Mouse (Mus musculus) limb, embryonic 11.5 days (tissue): ENCODE results near the gene Iqsec3. TPM values are rescaled to one million over a fixed set of nuclear protein-coding genes. Genes with fewer than 3 reads are reported as not detected.
A peak's percentile ranks its signal among the peaks of the same experiment; 100 is the strongest.

Experiments
- ATAC-seq: fragments of 200-750 bp; cut with Nextera tagmentation; 2 replicates; pipeline ENCODE4 v1.8.0; 2017; ENCODE audit warnings: low read depth; ENCODE audit not compliant: insufficient number of reproducible peaks, low FRiP score, low TSS enrichment
- DNase-seq: peaks from one replicate; pipeline ENCODE4 v3.0.0-alpha.2; 2015; ENCODE audit warnings: low spot score
- H3K27ac ChIP-seq: fragments of 300-500 bp; sonication (generic); replicated peaks from 2 replicates; pipeline ENCODE4 v1.5.1; 2014; ENCODE audit warnings: low read depth, mild to moderate bottlenecking, low read length
- H3K27me3 ChIP-seq: fragments of 300-500 bp; sonication (generic); 2 replicates; pipeline ENCODE4 v1.6.1; 2014; ENCODE audit warnings: mild to moderate bottlenecking, low read length, mixed read lengths; ENCODE audit not compliant: control insufficient read depth, insufficient read depth
- H3K36me3 ChIP-seq: fragments of 300-500 bp; sonication (generic); 2 replicates; pipeline ENCODE4 v1.6.1; 2014; ENCODE audit warnings: mild to moderate bottlenecking, low read length, moderate library complexity, mixed read lengths; ENCODE audit not compliant: control insufficient read depth, insufficient read depth
- H3K4me1 ChIP-seq: fragments of 300-500 bp; sonication (generic); 2 replicates; pipeline ENCODE4 v1.6.1; 2014; ENCODE audit warnings: low read length, mixed read lengths; ENCODE audit not compliant: control insufficient read depth, insufficient read depth
- H3K4me2 ChIP-seq: fragments of 300-500 bp; sonication (generic); 2 replicates; pipeline ENCODE4 v1.6.1; 2014; ENCODE audit warnings: low read depth, mild to moderate bottlenecking, moderate library complexity; ENCODE audit not compliant: severe bottlenecking
- H3K4me3 ChIP-seq: fragments of 300-500 bp; sonication (generic); 2 replicates; pipeline ENCODE4 v1.5.1; 2014; ENCODE audit warnings: low read depth, low read length
- H3K9ac ChIP-seq: fragments of 300-500 bp; sonication (generic); 2 replicates; pipeline ENCODE4 v1.6.1; 2014; ENCODE audit warnings: mild to moderate bottlenecking, low read length
- H3K9me3 ChIP-seq: fragments of 300-500 bp; sonication (generic); 2 replicates; pipeline ENCODE4 v1.6.1; 2016; ENCODE audit warnings: low read length; ENCODE audit not compliant: control insufficient read depth
- WGBS: fragments of 180-500 bp; shearing (Covaris S2); extraction: QIAGEN DNeasy Blood & Tissue Kit; methylation state at CpG from one replicate; pipeline ENCODE4 v1.1.7; 2014; 5-methylcytosine and 5-hydroxymethylcytosine counted together
- polyA plus RNA-seq: library from polyadenylated mRNA; unstranded; fragments of >200 nt; fragmentation: Nextera tagmentation; extraction: Ambion mirVana; gene quantifications from 2 replicates; pipeline ENCODE4 v1.2.1, GENCODE M21; 2014

The Iqsec3 gene
- polyA plus RNA-seq, 1 experiment from 2014 or later = 0.07 TPM

DNA sequence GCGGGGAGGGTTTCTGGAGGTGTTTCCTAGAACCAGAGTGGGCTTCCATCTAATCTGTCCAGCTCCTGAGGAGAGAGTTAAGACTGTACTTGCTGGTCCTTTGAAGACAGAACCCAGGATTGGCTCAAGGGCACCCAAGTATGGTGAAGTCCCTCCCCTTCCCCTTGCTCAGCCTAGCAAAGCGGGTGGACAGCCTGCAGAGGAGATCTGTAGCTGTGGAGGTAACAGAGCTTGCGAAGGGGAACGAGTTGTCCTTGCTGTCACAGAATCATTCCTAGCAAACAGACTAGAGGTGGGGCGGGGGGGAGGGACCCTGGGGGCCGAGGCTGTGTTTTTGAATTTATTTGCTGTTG lies 129.7 kb downstream of the Iqsec3 start:
- Histone ChIP-seq H3K36me3 (no peaks in the 10 kb centered on the region), H3K27ac (no peak overlapping the region), H3K4me3 (no peak overlapping the region), H3K4me1 (peaks cover 5% of the 10 kb centered on the region; the same call in 1 of the 2 replicates), H3K9ac (no peak overlapping the region), H3K27me3 (no peaks in the 10 kb centered on the region), H3K4me2 (no peak overlapping the region), H3K9me3 (no peaks in the 10 kb centered on the region; the same call in 1 of the 2 replicates)
- no peak for DNase-seq
- 65% methylated on average over 6 of the region's 6 CpGs for WGBS
- no peak for ATAC-seq

DNA sequence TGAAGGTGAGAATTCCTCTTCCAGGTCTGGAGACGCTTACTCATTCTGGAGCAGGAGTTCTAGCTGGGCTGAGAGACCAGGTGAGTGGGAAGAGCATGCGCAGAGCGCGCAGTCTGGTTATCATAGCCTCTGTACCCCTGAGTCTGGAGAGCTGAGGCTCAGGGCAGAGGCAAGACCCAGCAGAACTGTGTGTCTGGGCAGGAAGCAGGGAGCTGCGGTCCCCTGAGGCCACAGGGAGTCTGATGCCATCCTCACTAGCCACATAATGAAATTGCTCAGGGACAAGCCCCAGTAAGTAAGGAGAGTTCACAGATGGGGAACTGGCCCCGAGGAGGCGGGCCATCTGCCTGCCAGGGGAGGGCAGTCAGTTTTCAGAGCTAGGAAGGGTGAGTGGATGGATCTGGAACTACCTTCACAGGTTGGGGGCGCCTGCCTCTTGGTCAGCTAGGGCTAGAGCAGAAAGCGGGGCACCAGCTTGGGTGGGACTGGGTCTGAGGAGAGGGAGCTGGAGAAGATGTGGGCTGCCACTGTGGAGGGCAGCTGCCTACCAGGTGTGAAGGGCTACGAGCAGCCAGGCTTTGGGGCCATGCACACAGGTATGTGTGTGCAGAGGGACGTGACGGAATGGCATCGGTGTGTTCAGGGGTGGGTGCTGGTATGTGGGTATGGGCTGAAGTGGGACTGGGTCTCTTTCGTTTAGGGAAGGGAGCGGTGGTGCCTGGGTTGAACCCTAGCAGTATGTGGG lies 130.3 kb downstream of the Iqsec3 start, which contains the start of gene Slc6a12:
TSS of gene Slc6a12 (plus strand) at position 51 of the 745 bp plus-strand sequence.
- Histone ChIP-seq H3K4me1 (peaks cover 5% of the 10 kb centered on the region; the same call in 1 of the 2 replicates), H3K4me2 (no peak within 1 kb of the TSS), H3K27ac (no peak within 1 kb of the TSS), H3K36me3 (no peaks in the 10 kb centered on the region), H3K27me3 (no peaks in the 10 kb centered on the region), H3K9ac (no peak within 1 kb of the TSS), H3K4me3 (no peak within 1 kb of the TSS), H3K9me3 (no peaks in the 10 kb centered on the region; the same call in 1 of the 2 replicates)
- DNase-seq (no peak), ATAC-seq (no peak)
- 69% methylated on average over 15 of the region's 15 CpGs for WGBS

DNA sequence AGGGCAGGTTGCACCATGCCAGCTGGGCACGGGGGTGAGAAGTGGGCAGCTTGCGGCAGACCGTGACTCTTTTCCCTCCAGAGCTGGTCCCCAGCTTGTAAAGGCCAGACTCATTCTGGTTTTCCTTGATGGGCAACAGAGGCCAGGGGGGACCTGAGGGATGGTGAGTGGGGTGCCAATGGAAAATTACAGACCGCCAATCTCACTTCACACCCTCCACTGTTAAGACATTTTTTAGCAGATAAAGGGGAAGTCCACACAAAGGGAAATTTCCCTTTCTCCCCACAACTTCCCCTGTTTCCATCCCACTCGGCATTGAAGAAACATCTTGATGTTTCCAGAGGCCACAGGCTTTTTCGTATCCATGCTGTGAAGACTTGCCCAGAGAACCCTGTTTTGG lies 131.8 kb downstream of the Iqsec3 start:
- Histone ChIP-seq H3K9ac (no peak overlapping the region), H3K4me1 (peaks cover 4% of the 10 kb centered on the region; the same call in 1 of the 2 replicates), H3K9me3 (no peaks in the 10 kb centered on the region; the same call in 1 of the 2 replicates), H3K36me3 (no peaks in the 10 kb centered on the region), H3K27ac (no peak overlapping the region), H3K27me3 (no peaks in the 10 kb centered on the region), H3K4me2 (no peak overlapping the region), H3K4me3 (no peak overlapping the region)
- DNase-seq (no peak), ATAC-seq (no peak)
- 91% methylated on average over 6 of the region's 6 CpGs for WGBS

DNA sequence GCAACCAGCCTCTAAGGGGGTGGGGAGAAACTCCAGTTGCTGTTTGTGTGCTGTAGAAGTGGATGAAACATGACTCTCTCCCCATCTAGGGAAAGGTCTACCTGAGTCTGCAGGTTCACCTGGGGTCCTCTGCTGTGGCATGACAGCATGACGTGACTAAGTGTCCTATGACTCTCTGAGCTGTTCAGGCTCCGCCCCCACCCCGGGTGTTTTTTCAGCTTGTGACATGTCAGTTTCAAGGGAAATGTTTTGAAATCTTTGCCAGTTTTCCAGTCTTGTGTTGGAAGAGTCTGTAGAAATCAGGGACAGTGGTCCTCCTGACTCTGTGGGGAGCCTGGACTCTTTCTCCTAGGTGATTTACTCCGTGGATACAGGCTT lies 135.0 kb downstream of the Iqsec3 start:
- WGBS = 49% methylated on average over 4 of the region's 4 CpGs
- Histone ChIP-seq H3K9ac (no peak overlapping the region), H3K27me3 (no peaks in the 10 kb centered on the region), H3K9me3 (no peaks in the 10 kb centered on the region), H3K36me3 (no peaks in the 10 kb centered on the region), H3K4me2 (no peak overlapping the region), H3K27ac (no peak overlapping the region), H3K4me3 (no peak overlapping the region), H3K4me1 (no peaks in the 10 kb centered on the region)
- no peak for DNase-seq
- ATAC-seq = peak; percentile 31; the same call in 1 of the 2 replicates

DNA sequence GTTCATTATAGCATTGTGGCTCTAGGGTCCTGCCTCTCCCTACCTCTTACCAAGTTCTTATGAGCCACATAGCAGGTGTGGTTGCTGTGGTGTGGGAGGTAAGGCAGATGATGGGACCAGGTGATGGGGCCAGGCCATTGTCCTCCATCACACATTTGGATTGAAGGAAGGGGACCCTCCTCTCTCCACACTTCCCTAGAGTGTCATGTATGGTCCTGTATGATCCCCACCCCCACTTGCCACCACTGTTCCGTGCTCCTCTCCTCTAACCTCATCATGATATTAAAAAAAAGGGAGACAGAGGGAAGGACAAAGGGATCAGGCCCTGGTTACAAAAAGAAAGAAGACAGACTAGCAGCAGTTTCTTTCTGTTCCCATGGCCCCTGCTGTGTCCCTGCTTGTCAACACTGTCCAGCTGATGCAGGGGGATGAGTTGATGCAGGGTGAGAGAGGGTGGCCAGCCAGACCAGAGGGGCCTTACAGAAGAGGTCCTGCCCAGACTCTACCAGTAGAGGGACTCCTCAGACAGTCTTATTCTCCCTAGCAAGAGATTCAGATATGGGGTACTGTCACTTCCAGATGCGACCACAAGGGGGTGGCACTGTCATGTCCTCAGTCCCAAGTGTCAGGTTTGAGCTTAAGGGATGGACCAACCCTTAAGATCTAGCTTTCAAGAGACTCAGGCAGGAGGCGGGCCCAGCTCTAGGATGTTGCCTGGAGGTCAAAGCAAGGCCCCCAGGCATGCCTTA lies 135.5 kb downstream of the Iqsec3 start:
- no peaks in the 10 kb centered on the region for H3K4me1 ChIP-seq
- no peaks in the 10 kb centered on the region for H3K9me3 ChIP-seq
- H3K4me2 ChIP-seq = no peak overlapping the region
- H3K27me3 ChIP-seq = no peaks in the 10 kb centered on the region
- peak; percentile 33 for ATAC-seq
- H3K27ac ChIP-seq = no peak overlapping the region
- H3K36me3 ChIP-seq = no peaks in the 10 kb centered on the region
- 22% methylated on average over 3 of the region's 3 CpGs for WGBS
- peak; percentile 84 for DNase-seq
- H3K4me3 ChIP-seq = no peak overlapping the region
- H3K9ac ChIP-seq = no peak overlapping the region

DNA sequence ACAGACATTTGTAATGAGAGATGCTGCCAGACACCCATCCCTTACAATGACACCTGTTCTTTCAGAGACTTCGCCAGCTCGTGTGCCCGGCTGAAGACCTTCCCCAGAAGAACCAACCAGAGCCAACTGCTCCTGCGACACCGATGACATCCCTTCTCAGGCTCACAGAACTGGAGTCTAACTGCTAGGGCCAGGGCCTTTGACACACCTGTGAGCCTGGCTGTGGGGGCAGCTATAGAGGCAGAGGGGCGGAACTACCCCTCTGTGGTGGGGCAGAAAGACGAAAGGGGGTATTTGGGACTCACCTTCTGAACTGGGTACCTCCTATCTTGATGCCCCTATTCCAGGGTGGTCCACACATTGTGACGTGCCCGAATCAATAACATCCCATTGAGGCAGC lies 136.2 kb downstream of the Iqsec3 start:
- Histone ChIP-seq H3K4me3 (no peak overlapping the region), H3K9me3 (no peaks in the 10 kb centered on the region), H3K4me2 (no peak overlapping the region), H3K9ac (no peak overlapping the region), H3K27me3 (no peaks in the 10 kb centered on the region), H3K36me3 (no peaks in the 10 kb centered on the region), H3K4me1 (no peaks in the 10 kb centered on the region), H3K27ac (no peak overlapping the region)
- ATAC-seq (no peak), DNase-seq (no peak)
- WGBS = 92% methylated on average over 9 of the region's 9 CpGs

DNA sequence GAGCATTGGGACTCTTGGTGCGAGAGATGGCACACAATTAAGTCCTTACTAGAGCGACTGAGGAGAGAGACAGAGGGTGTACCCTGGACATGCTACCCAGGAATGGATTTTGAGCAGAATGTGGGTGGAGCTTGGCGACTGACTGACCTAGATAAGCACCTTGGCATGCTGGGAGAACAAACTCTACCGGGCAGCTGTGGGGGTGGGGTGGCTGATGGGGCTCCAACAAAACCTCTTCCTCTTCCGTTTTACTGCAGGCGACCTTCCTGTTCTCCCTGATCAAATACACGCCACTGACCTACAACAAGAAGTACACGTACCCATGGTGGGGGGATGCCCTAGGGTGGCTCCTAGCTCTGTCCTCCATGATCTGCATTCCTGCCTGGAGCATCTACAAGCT lies 136.9 kb downstream of the Iqsec3 start:
- Histone ChIP-seq H3K27ac (no peak overlapping the region), H3K4me3 (no peak overlapping the region), H3K9ac (no peak overlapping the region), H3K36me3 (no peaks in the 10 kb centered on the region), H3K4me1 (no peaks in the 10 kb centered on the region), H3K4me2 (no peak overlapping the region), H3K27me3 (no peaks in the 10 kb centered on the region), H3K9me3 (no peaks in the 10 kb centered on the region)
- WGBS = 69% methylated on average over 8 of the region's 8 CpGs
- ATAC-seq (no peak), DNase-seq (no peak)

DNA sequence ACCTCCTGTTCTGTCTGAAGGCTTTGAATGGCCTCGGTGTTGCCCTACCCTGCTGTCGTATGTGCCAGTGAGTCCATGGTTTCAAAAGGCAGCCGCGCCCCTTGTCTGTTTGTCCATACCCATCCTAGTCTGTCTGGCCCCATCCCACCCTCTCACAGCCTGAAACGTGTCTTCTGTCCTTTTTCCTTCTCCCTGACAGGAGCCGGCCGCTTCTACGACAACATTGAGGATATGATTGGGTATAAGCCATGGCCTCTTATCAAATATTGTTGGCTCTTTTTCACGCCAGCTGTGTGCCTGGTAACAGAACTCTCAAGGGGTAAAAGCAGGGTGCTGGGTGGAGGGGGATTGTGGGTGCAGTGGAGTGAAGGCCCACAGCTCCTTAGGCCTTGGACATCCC lies 137.6 kb downstream of the Iqsec3 start:
- DNase-seq (no peak), ATAC-seq (no peak)
- no peaks in the 10 kb centered on the region for H3K9me3 ChIP-seq
- H3K27ac ChIP-seq = no peak overlapping the region
- no peaks in the 10 kb centered on the region for H3K36me3 ChIP-seq
- 80% methylated on average over 9 of the region's 9 CpGs for WGBS
- no peak overlapping the region for H3K9ac ChIP-seq
- H3K4me2 ChIP-seq = no peak overlapping the region
- no peaks in the 10 kb centered on the region for H3K27me3 ChIP-seq
- no peak overlapping the region for H3K4me3 ChIP-seq
- no peaks in the 10 kb centered on the region for H3K4me1 ChIP-seq
